Mouse (Mus musculus): ENCODE measurements around the gene Jak1.

DNA sequence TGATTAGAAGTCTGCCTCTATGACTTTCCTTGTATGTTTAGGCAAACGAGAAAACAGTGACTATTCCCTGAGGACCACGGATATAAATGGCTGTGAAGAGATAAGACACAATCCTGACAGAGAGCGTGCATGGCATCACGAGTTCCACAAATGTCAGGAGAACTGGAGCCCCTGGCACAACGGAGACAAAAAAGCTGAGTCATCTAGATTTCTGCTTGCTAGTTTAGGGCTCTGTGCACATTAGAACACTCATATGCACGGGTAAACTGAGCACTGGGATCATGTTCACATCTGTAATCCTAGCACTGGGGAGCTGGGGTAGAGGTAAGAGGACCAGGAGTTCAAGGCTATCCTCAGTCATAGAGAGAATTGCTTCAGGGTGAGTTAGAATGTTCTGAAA lies 85.2 kb downstream of the Jak1 start:
- TF ChIP-seq HCFC1 (IDR thresholded peaks at IDR 0.05; ENCODE audit: borderline replicate concordance, insufficient read depth, low read length) (no peak), CHD2 (IDR thresholded peaks at IDR 0.05; ENCODE audit: low read depth, low read length) (no peak)
